Mouse (Mus musculus): ENCODE data around the gene Kmt2c. TPM values are rescaled to one million over a fixed set of nuclear protein-coding genes. Genes with fewer than 3 reads are reported as not detected.

Gene Kmt2c
- total and polyA plus RNA-seq, 3 experiments = 6.7 to 14.6 (median 12.7) TPM

DNA sequence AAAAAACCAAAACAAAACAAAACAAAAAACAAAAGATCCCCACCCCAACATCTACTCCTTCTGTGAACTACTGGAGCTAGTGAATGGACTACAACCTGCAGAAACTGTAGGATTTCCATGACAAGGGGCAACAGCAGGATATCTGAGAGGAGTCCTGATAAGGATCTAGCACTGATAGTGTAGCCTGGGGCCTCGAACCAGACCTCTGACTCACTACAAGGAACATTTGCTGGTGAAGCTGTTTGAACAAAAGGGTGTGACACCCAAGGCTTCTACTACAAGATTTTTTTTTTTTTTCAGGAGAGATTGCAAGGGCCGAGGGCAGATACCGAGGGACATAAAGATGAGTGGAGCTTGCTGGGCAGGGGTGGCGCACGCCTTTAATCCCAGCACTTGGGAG, 34.7 kb upstream of the Kmt2c start:
- dilution Hi-C loops (cut with MboI; ENCODE audit: extremely low pct_ligation_motif_present, extremely low pct_unique_long_range_greater_than_20kb, low sequenced_read_pairs) (no loop called here), in situ Hi-C loops (cut with MboI; ENCODE audit: low pct_ligation_motif_present, low pct_unique_long_range_greater_than_20kb, low sequenced_read_pairs) (no loop called here)
- DNase-seq (ENCODE audit: extremely low read depth) = no peak
- H3K27me3 ChIP-seq (replicated peaks) = no peaks in the 10 kb centered on the region
- TF ChIP-seq CHD2 (IDR thresholded peaks at IDR 0.05; ENCODE audit: low read length) (no peak), MYC (IDR thresholded peaks at IDR 0.05; ENCODE audit: low read depth, low read length) (no peak), GABPA (IDR thresholded peaks at IDR 0.05; ENCODE audit: insufficient replicate concordance, low read depth, low read length) (no peak), JUND (conservative IDR thresholded peaks at IDR 0.05; ENCODE audit: low read depth, low read length) (no peak), MAX (IDR thresholded peaks at IDR 0.05; ENCODE audit: low read length) (no peak), RAD21 (IDR thresholded peaks at IDR 0.05; ENCODE audit: low read depth, low read length) (no peak), NRF1 (IDR thresholded peaks at IDR 0.05; ENCODE audit: low read depth, low read length) (no peak), E2F4 (IDR thresholded peaks at IDR 0.05; ENCODE audit: insufficient replicate concordance, low read depth, low read length) (no peak), SMC3 (IDR thresholded peaks at IDR 0.05; ENCODE audit: low read depth, low read length) (no peak), ELF1 (IDR thresholded peaks at IDR 0.05; ENCODE audit: low read depth, low read length) (no peak), ZKSCAN1 (IDR thresholded peaks at IDR 0.05; ENCODE audit: borderline replicate concordance, low read depth, low read length) (no peak)
- H3K4me2 ChIP-seq (ENCODE audit: insufficient read depth, low read depth, poor library complexity, severe bottlenecking) = no peak overlapping the region
- no peaks in the 10 kb centered on the region for H3K4me1 ChIP-seq (ENCODE audit: control insufficient read depth in 1 of 2, insufficient read depth in 2 of 2)
- no peaks in the 10 kb centered on the region for H3K36me3 ChIP-seq (replicated peaks in 1 of 2; ENCODE audit: control insufficient read depth in 1 of 2, insufficient read depth in 1 of 2, low read length in 1 of 2)
- H3K9me3 ChIP-seq (replicated peaks; ENCODE audit: low read length) = peaks cover 13% of the 10 kb centered on the region
- H3K79me2 ChIP-seq (replicated peaks; ENCODE audit: control insufficient read depth, extremely low read depth, insufficient read depth, poor library complexity, severe bottlenecking) = no peaks in the 10 kb centered on the region
- H3K9ac ChIP-seq (ENCODE audit: insufficient read depth, low read depth) = no peak overlapping the region
- H3K27ac ChIP-seq (ENCODE audit: insufficient read depth, low read depth) = no peak overlapping the region
- H3K4me3 ChIP-seq (replicated peaks in 1 of 3; ENCODE audit: low read depth in 2 of 3, low read length in 2 of 3, poor library complexity in 1 of 3) = no peak overlapping the region

DNA sequence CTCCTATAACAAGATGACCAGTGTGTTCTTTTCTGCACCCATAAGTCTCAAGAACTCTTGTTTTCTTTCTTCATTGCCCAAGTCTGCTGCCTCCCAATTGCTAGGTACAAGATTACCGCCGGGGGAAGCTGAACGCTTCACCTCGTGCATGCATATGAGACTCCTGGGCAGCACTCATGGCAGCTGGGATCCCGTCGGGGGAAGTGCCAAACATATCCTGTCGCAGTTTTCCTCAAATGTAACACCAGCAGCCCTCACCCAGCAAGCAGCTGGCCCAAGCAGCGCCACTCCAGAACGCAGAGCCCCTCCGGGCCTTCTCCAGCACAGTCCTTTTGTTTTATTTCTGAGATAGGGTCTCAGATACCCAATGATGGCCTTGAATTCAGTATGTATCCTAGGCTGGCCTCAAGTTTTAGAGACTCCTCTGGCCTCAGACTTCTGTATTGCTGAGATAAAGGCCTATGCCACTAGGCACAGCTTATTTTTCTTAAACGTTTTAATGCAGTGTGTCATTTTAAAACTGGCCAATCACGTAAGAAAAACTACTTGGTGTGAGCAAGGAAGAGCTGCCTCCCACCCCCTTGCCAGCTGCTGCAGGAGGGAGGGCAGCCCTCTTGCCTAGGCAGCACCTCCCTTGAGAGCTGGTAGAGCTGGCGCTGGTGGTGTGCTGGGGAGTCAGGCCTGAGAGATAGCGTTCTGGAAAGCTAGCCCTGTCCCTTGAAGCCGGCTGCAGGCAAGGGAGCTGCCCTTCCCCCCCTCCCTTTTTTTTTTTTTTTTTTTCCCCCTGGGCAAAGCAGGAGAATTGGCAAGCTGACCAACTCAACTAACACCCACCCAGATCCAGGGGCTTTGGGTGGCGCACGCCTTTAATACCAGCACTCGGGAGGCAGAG, 33.9 kb upstream of the Kmt2c start:
- Histone ChIP-seq H3K4me3 (replicated peaks in 1 of 3; ENCODE audit: low read depth in 2 of 3, low read length in 2 of 3, poor library complexity in 1 of 3) (no peak overlapping the region), H3K36me3 (replicated peaks in 1 of 2; ENCODE audit: control insufficient read depth in 1 of 2, insufficient read depth in 1 of 2, low read length in 1 of 2) (no peaks in the 10 kb centered on the region), H3K9ac (ENCODE audit: insufficient read depth, low read depth) (no peak overlapping the region), H3K4me1 (ENCODE audit: control insufficient read depth in 1 of 2, insufficient read depth in 2 of 2) (peaks cover 0 to 7% of the 10 kb centered on the region in 2 experiments; a peak in 2 of 4 replicates), H3K27me3 (replicated peaks) (no peaks in the 10 kb centered on the region), H3K79me2 (replicated peaks; ENCODE audit: control insufficient read depth, extremely low read depth, insufficient read depth, poor library complexity, severe bottlenecking) (no peaks in the 10 kb centered on the region), H3K4me2 (ENCODE audit: insufficient read depth, low read depth, poor library complexity, severe bottlenecking) (no peak overlapping the region), H3K9me3 (replicated peaks; ENCODE audit: low read length) (peaks cover 8% of the 10 kb centered on the region), H3K27ac (ENCODE audit: insufficient read depth, low read depth) (no peak overlapping the region)
- dilution Hi-C loops (cut with MboI; ENCODE audit: extremely low pct_ligation_motif_present, extremely low pct_unique_long_range_greater_than_20kb, low sequenced_read_pairs) (no loop called here), in situ Hi-C loops (cut with MboI; ENCODE audit: low pct_ligation_motif_present, low pct_unique_long_range_greater_than_20kb, low sequenced_read_pairs) (no loop called here)
- no peak for DNase-seq (ENCODE audit: extremely low read depth)
- TF ChIP-seq HCFC1 (IDR thresholded peaks at IDR 0.05; ENCODE audit: low read depth, low read length) (no peak), E2F4 (IDR thresholded peaks at IDR 0.05; ENCODE audit: insufficient replicate concordance, low read depth, low read length) (no peak), ETS1 (conservative IDR thresholded peaks at IDR 0.05; ENCODE audit: low read depth, low read length) (no peak), KAT2A (IDR thresholded peaks at IDR 0.05; ENCODE audit: insufficient replicate concordance, low read length) (no peak), PAX5 (IDR thresholded peaks at IDR 0.05; ENCODE audit: low read length) (no peak), ELF1 (IDR thresholded peaks at IDR 0.05; ENCODE audit: low read depth, low read length) (no peak), NELFE (IDR thresholded peaks at IDR 0.05; ENCODE audit: low read depth, low read length) (no peak), JUN (IDR thresholded peaks at IDR 0.05; ENCODE audit: insufficient read depth, low read depth, low read length) (no peak), BHLHE40 (IDR thresholded peaks at IDR 0.05; ENCODE audit: low read depth, low read length) (no peak), CTCF (conservative IDR thresholded peaks at IDR 0.05 in 1 of 2, IDR thresholded peaks at IDR 0.05 in 1 of 2; ENCODE audit: low read depth in 2 of 2, low read length in 2 of 2) (no peak), SMC3 (IDR thresholded peaks at IDR 0.05; ENCODE audit: low read depth, low read length) (no peak), POLR2A (IDR thresholded peaks at IDR 0.05; ENCODE audit: low read depth, low read length) (no peak), JUND (conservative IDR thresholded peaks at IDR 0.05; ENCODE audit: low read depth, low read length) (no peak), RCOR1 (conservative IDR thresholded peaks at IDR 0.05; ENCODE audit: low read depth, low read length) (no peak), USF2 (conservative IDR thresholded peaks at IDR 0.05; ENCODE audit: low read depth, low read length) (no peak), TBP (conservative IDR thresholded peaks at IDR 0.05; ENCODE audit: low read depth, low read length) (no peak), MYC (IDR thresholded peaks at IDR 0.05; ENCODE audit: low read depth, low read length) (no peak), IRF4 (IDR thresholded peaks at IDR 0.05; ENCODE audit: low read depth, low read length) (no peak)
